Mouse (Mus musculus) intestine, postnatal 0 days (tissue): ENCODE results near the gene Tmem200c. TPM values are rescaled to one million over a fixed set of nuclear protein-coding genes. Genes with fewer than 3 reads are reported as not detected.

Source experiments
- ATAC-seq: fragments of 200-750 bp; cut with Nextera tagmentation; 2 replicates; pipeline ENCODE4 v1.8.0; 2017; ENCODE audit warnings: mild to moderate bottlenecking, moderate TSS enrichment, moderate library complexity
- H3K27ac ChIP-seq: fragments of 300-500 bp; sonication (generic); 2 replicates; pipeline ENCODE4 v1.5.1; 2014; ENCODE audit warnings: mild to moderate bottlenecking, low read depth, low read length, moderate library complexity
- H3K27me3 ChIP-seq: fragments of 300-500 bp; sonication (generic); replicated peaks from 2 replicates; pipeline ENCODE4 v1.6.1; 2014; ENCODE audit warnings: low read length, mixed read lengths; ENCODE audit not compliant: control insufficient read depth, insufficient read depth
- H3K36me3 ChIP-seq: fragments of 300-500 bp; sonication (generic); 2 replicates; pipeline ENCODE4 v1.6.1; 2014; ENCODE audit warnings: mild to moderate bottlenecking, moderate library complexity; ENCODE audit not compliant: control insufficient read depth, insufficient read depth
- H3K4me1 ChIP-seq: fragments of 300-500 bp; sonication (generic); replicated peaks from 2 replicates; pipeline ENCODE4 v1.6.1; 2014; ENCODE audit warnings: antibody characterized with exemption, low read length, mixed read lengths; ENCODE audit not compliant: control insufficient read depth, insufficient read depth
- H3K4me2 ChIP-seq: fragments of 300-500 bp; sonication (generic); replicated peaks from 2 replicates; pipeline ENCODE4 v1.6.1; 2014; ENCODE audit warnings: low read depth, mild to moderate bottlenecking, moderate library complexity
- H3K4me3 ChIP-seq: fragments of 300-500 bp; sonication (generic); 2 replicates; pipeline ENCODE4 v1.5.1; 2014; ENCODE audit warnings: low read depth, low read length
- H3K9ac ChIP-seq: fragments of 300-500 bp; sonication (generic); 2 replicates; pipeline ENCODE4 v1.6.1; 2014; ENCODE audit warnings: mild to moderate bottlenecking, low read depth, low read length
- H3K9me3 ChIP-seq: fragments of 300-500 bp; sonication (generic); 2 replicates; pipeline ENCODE4 v1.6.1; 2016; ENCODE audit warnings: mixed run types; ENCODE audit not compliant: control insufficient read depth
- CTCF ChIP-seq: sonication (generic); IDR thresholded peaks from 2 replicates; pipeline ENCODE4 v1.5.1; 2016; ENCODE audit warnings: low read depth, mild to moderate bottlenecking, control low read depth, antibody characterized with exemption, moderate library complexity
- WGBS: fragments of 180-500 bp; shearing (Covaris S2); extraction: QIAGEN DNeasy Blood & Tissue Kit; methylation state at CpG from one replicate; pipeline ENCODE4 v1.1.7; 2014; 5-methylcytosine and 5-hydroxymethylcytosine counted together
- polyA plus RNA-seq: library from polyadenylated mRNA; unstranded; fragments of >200 nt; fragmentation: Nextera tagmentation; extraction: Ambion mirVana; gene quantifications from 2 replicates; pipeline ENCODE4 v1.2.1, GENCODE M21; 2015

Gene Tmem200c
- polyA plus RNA-seq, result 0.10 and 0.25 TPM in 2 replicates

- H3K4me2 ChIP-seq, result no peak within 1 kb of the TSS
- no peaks in the 10 kb centered on the region for H3K9me3 ChIP-seq
- no peak within 1 kb of the TSS for H3K4me3 ChIP-seq
- no peak for TF ChIP-seq CTCF
- H3K36me3 ChIP-seq, result no peaks in the 10 kb centered on the region
- WGBS, result 81% methylated on average over 6 of the region's 6 CpGs
- H3K27me3 ChIP-seq, result no peaks in the 10 kb centered on the region
- ATAC-seq, result no peak
- H3K27ac ChIP-seq, result no peak within 1 kb of the TSS
- H3K9ac ChIP-seq, result no peak within 1 kb of the TSS
- H3K4me1 ChIP-seq, result no peaks in the 10 kb centered on the region
These were observed at the start of gene Tmem200c for GRCm38 (mm10) chr17:68826323-68826722. Gene Tmem200c (plus strand): TSS chr17:68826623.

GRCm38 (mm10) chr17:68793741-68794140, 32.7 kb upstream of the Tmem200c start:
- no peak for ATAC-seq
- H3K9ac ChIP-seq, result no peak overlapping the region
- WGBS, result 85% methylated on average over 4 of the region's 4 CpGs
- H3K27ac ChIP-seq, result no peak overlapping the region
- H3K9me3 ChIP-seq, result no peaks in the 10 kb centered on the region
- no peaks in the 10 kb centered on the region for H3K36me3 ChIP-seq
- H3K4me2 ChIP-seq, result no peak overlapping the region
- no peaks in the 10 kb centered on the region for H3K4me1 ChIP-seq
- H3K4me3 ChIP-seq, result no peak overlapping the region
- no peak for TF ChIP-seq CTCF
- no peaks in the 10 kb centered on the region for H3K27me3 ChIP-seq

GRCm38 (mm10) chr17:68836655-68837012, 10.2 kb downstream of the Tmem200c start:
- H3K4me3 ChIP-seq, result peak overlapping the region; percentile 43
- no peak overlapping the region for H3K27ac ChIP-seq
- H3K4me1 ChIP-seq, result no peaks in the 10 kb centered on the region
- 2% methylated on average over 13 of the region's 15 CpGs for WGBS
- H3K36me3 ChIP-seq, result no peaks in the 10 kb centered on the region
- no peak for ATAC-seq
- TF ChIP-seq CTCF, result 0 out of 2 replicates have a peak, but pooled peaks have one; percentile 9
- peaks cover 54% of the 10 kb centered on the region for H3K27me3 ChIP-seq
- peak overlapping the region; percentile 72 for H3K4me2 ChIP-seq
- no peaks in the 10 kb centered on the region for H3K9me3 ChIP-seq
- H3K9ac ChIP-seq, result no peak overlapping the region

- Histone ChIP-seq H3K4me3 (peak overlapping the region; percentile 43), H3K9me3 (no peaks in the 10 kb centered on the region), H3K36me3 (no peaks in the 10 kb centered on the region), H3K4me2 (peak overlapping the region; percentile 72), H3K4me1 (0 out of 2 replicates have a peak, but pooled peaks cover 3% of the 10 kb centered on the region), H3K27me3 (peaks cover 60% of the 10 kb centered on the region), H3K27ac (no peak overlapping the region), H3K9ac (no peak overlapping the region)
- no peak for TF ChIP-seq CTCF
- no peak for ATAC-seq
- under 1% methylated on average over 63 of the region's 72 CpGs for WGBS
These were observed 10.8 kb downstream of the Tmem200c start for GRCm38 (mm10) chr17:68837013-68837858.

GRCm38 (mm10) chr17:68837859-68838194, 11.4 kb downstream of the Tmem200c start:
- no peak for TF ChIP-seq CTCF
- H3K27ac ChIP-seq, result no peak overlapping the region
- peak overlapping the region; percentile 43; the same call in 1 of the 2 replicates for H3K4me3 ChIP-seq
- WGBS, result 25% methylated on average over 4 of the region's 4 CpGs
- 0 out of 2 replicates have a peak, but pooled peaks cover 3% of the 10 kb centered on the region for H3K4me1 ChIP-seq
- no peaks in the 10 kb centered on the region for H3K36me3 ChIP-seq
- H3K27me3 ChIP-seq, result peaks cover 60% of the 10 kb centered on the region
- H3K4me2 ChIP-seq, result peak overlapping the region; percentile 72
- H3K9ac ChIP-seq, result no peak overlapping the region
- ATAC-seq, result no peak
- H3K9me3 ChIP-seq, result no peaks in the 10 kb centered on the region

GRCm38 (mm10) chr17:68839888-68840571, 13.6 kb downstream of the Tmem200c start:
- H3K9ac ChIP-seq, result no peak overlapping the region
- 0 out of 2 replicates have a peak overlapping the region, but pooled peaks have one; percentile 54 for H3K4me3 ChIP-seq
- 38% methylated on average over 17 of the region's 17 CpGs for WGBS
- H3K4me1 ChIP-seq, result 0 out of 2 replicates have a peak, but pooled peaks cover 3% of the 10 kb centered on the region
- no peaks in the 10 kb centered on the region for H3K36me3 ChIP-seq
- TF ChIP-seq CTCF, result no peak
- peak overlapping the region; percentile 99; the same call in 1 of the 2 replicates for H3K4me2 ChIP-seq
- no peak overlapping the region for H3K27ac ChIP-seq
- H3K9me3 ChIP-seq, result no peaks in the 10 kb centered on the region
- peaks cover 58% of the 10 kb centered on the region for H3K27me3 ChIP-seq
- ATAC-seq, result no peak
